Mouse (Mus musculus): ENCODE data around the gene Gtsf1.

DNA sequence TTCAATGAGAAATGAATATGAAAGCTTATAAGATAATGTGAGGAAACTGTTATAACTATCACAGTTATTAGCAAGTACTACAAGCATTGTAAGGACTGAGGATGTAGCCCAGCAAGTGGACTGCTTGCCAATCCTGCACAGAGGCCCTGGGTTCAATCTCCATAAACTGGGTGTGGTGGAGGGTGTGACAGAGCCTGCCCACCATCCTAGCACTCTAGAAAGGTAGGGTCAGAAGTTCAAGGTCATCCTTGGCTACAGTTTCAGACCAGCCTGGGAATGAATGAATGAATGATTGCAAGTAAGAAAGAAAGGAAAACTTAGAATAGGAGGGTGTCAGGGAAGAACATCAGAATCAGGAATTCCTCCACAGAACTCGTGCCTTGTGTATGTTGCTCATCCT lies 66.5 kb downstream of the Gtsf1 start:
- no peak for TF ChIP-seq POLR2A (IDR thresholded peaks at IDR 0.05; ENCODE audit: borderline replicate concordance, insufficient read depth, low read length)
- no peak for TF ChIP-seq CTCF (IDR thresholded peaks at IDR 0.05; ENCODE audit: borderline replicate concordance, insufficient read depth, low read depth, low read length)
